ENCODE assay signal across 8 mouse cellular contexts in the genomic region with DNA sequence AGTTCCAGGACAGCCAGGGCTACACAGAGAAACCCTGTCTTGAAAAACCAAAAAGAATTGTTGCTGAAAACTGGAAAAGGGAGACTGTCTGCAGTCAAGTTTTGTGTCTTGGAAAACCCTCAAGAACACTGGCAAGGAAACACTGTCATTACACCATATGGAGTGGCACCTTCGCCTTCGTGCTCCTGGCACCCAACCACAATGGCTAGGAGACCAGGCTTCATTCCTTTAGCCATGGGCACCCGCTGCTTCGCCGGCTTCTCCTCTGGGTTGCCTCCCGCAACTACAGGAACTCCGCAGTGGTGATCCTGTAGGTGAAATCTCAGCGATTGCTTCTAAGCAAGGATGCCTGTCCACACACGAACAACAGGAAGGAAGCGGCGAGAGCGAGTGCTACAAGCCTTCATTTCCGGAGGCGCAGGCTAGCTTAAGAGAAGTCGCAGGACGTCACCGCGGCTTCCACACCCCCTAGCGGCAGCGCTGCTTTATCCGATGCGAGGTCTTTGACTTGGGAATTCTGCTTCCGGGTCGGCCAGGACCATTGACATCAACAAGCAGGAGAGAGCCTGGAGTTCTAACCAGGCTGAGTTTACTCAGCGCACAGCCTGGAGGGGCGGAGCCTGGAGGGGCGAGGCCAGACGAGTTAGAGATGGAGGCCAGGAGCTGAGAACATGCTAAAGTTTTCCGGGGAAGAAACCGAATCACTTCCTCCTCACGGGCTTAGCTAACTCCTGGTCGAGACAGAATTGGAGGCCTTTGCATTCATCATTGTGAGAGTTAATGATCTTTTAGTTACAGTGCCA. TPM values are rescaled to one million over a fixed set of nuclear protein-coding genes. Genes with fewer than 3 reads are reported as not detected.
DNase-seq lines count a peak whose midpoint lies in the region; ATAC-seq and TF ChIP-seq lines count a peak whose summit lies in the region.

No protein-coding gene starts in this region.

- peak overlapping the region; percentile 25 for H3K27ac ChIP-seq in cortical plate, adult 2 months (ENCODE audit: insufficient read depth, low read length)

- no peaks in the 10 kb centered on the region for H3K36me3 ChIP-seq in megakaryocyte, embryonic 14.5 days (replicated peaks; ENCODE audit: low read length)

- peak; percentile 95 for DNase-seq in gastrocnemius, adult 8-10 months (ENCODE audit: low spot score in 2 of 2)
- DNase-seq in hindlimb bud, embryonic 11.5 days (ENCODE audit: extremely low spot score, low read depth, low spot score): peak; percentile 90
- peak; percentile 88 to 94 for DNase-seq in left cerebral cortex, adult 8-10 months (ENCODE audit: low spot score in 2 of 2)
- DNase-seq in right cerebral cortex, postnatal 10 days (ENCODE audit: low spot score in 2 of 2): peak; percentile 97
- peak; percentile 91 for DNase-seq in urinary bladder, postnatal 25 days (ENCODE audit: low spot score)

- H3K27me3 ChIP-seq in megakaryocyte, embryonic 14.5 days (replicated peaks): peaks cover 14% of the 10 kb centered on the region

- TF ChIP-seq CTCF in cortical plate, adult 2 months (IDR thresholded peaks at IDR 0.05; ENCODE audit: extremely low read depth, insufficient read depth, low read length): peak; percentile 78

- TF ChIP-seq POLR2A in cortical plate, adult 2 months (IDR thresholded peaks at IDR 0.05; ENCODE audit: extremely low read depth, insufficient read depth, low read length): peak; percentile 86

- ATAC-seq in activated CD4-positive, CD25-positive, alpha-beta regulatory T cell, adult 4 months: peak; percentile 98

- no peaks in the 10 kb centered on the region for H3K4me1 ChIP-seq in cortical plate, adult 2 months (ENCODE audit: control insufficient read depth, insufficient read depth, low read length)
- H3K4me1 ChIP-seq in megakaryocyte, embryonic 14.5 days: peaks cover 22% of the 10 kb centered on the region

- H3K9me3 ChIP-seq in megakaryocyte, embryonic 14.5 days: no peaks in the 10 kb centered on the region

- peak overlapping the region; percentile 35 for H3K4me3 ChIP-seq in cortical plate, adult 2 months (ENCODE audit: insufficient read depth, low read length)
- peak overlapping the region; percentile 93 for H3K4me3 ChIP-seq in megakaryocyte, embryonic 14.5 days (replicated peaks)

RNA-seq across cellular contexts. Expression of gene Rpn1, which starts 9.3 kb away (rescaled TPM):
- 100 to 1,000 TPM; 100 to 113 TPM for polyA plus RNA-seq in activated CD4-positive, CD25-positive, alpha-beta regulatory T cell, adult 4 months (2017; shearing (Covaris generic))
- polyA plus RNA-seq in cortical plate, adult 2 months (2012; rRNA removed): 144 and 150 TPM in 2 replicates
- total RNA-seq in gastrocnemius, adult 8-10 months (2022): 100 to 1,000 TPM in 1 of 4 experiments, 10 to 100 TPM in 3; 67.2 to 101 (median 85.6) TPM
- total RNA-seq in left cerebral cortex, adult 8-10 months (2022): 100 to 1,000 TPM; 166 to 188 (median 171) TPM
- 32.8 and 59.1 TPM in 2 replicates for polyA plus RNA-seq in megakaryocyte, embryonic 14.5 days (2012; ENCODE audit: insufficient read depth, low replicate concordance)

RNA-seq across cellular contexts. Expression of gene Rab7, which starts 29.9 kb away (rescaled TPM):
- polyA plus RNA-seq in activated CD4-positive, CD25-positive, alpha-beta regulatory T cell, adult 4 months (2017; shearing (Covaris generic)): 100 to 1,000 TPM; 294 to 336 TPM
- polyA plus RNA-seq in cortical plate, adult 2 months (2012; rRNA removed): 429 and 432 TPM in 2 replicates
- 100 to 1,000 TPM; 288 to 464 (median 323) TPM for total RNA-seq in gastrocnemius, adult 8-10 months (2022)
- total RNA-seq in left cerebral cortex, adult 8-10 months (2022): 100 to 1,000 TPM; 323 to 394 (median 346) TPM
- polyA plus RNA-seq in megakaryocyte, embryonic 14.5 days (2012; ENCODE audit: insufficient read depth, low replicate concordance): 13.2 and 85.0 TPM in 2 replicates

Comparison
In these comparisons a context has a peak if more than half of its experiments do, and no peak if none do; other contexts are left out.
1. Peak in every context shown above with its lines: DNase-seq, ATAC-seq, H3K4me3 ChIP-seq and H3K27ac ChIP-seq.